Mouse (Mus musculus) erythroid progenitor cell, adult 5-6 weeks (primary cell): Measurements from ENCODE around the gene Agbl5. TPM values are rescaled to one million over a fixed set of nuclear protein-coding genes. Genes with fewer than 3 reads are reported as not detected.
"Not testable (repeated sequence)": the region's sequence is repeated elsewhere in the genome, so short reads cannot be mapped to it uniquely, and the experiment has no call there.

Experiments used
- ATAC-seq: replicated peaks from 2 replicates; pipeline ENCODE4 v1.8.0; 2016; ENCODE audit warnings: moderate number of reproducible peaks, mild to moderate bottlenecking, moderate TSS enrichment, inconsistent platforms; ENCODE audit not compliant: poor library complexity, low FRiP score, severe bottlenecking
- total RNA-seq, 2 experiments: library from RNA; stranded (forward) in 1 of 2; stranded (reverse) in 1 of 2; fragments of 150-400 nt in 1 of 2; fragments of 186-747, 209-891 nt in 1 of 2; gene quantifications; 2 replicates each; pipeline versions ENCODE4 v1.2.3 to v1.2.4; 2015 to 2017; ENCODE audit warnings: low replicate concordance in 2 of 2

Agbl5 gene
- total RNA-seq (2015; ENCODE audit: low replicate concordance) (3.4 and 3.6 TPM in 2 replicates), total RNA-seq (2017; ENCODE audit: low replicate concordance) (1.1 and 7.1 TPM in 2 replicates)

GRCm38 (mm10) chr5:30888337-30889087 lies at the start of gene Agbl5:
Agbl5 (plus strand) TSS chr5:30888694.
- ATAC-seq, result peak; percentile 59

- no peak for ATAC-seq
These were observed 48.8 kb upstream of the Agbl5 start for GRCm38 (mm10) chr5:30839731-30840130.

- ATAC-seq, result no peak
These were observed 46.6 kb upstream of the Agbl5 start for GRCm38 (mm10) chr5:30841896-30842295.

- ATAC-seq, result no peak
These were observed 38.5 kb upstream of the Agbl5 start for GRCm38 (mm10) chr5:30849891-30850555.

GRCm38 (mm10) chr5:30850556-30850925 lies 38.0 kb upstream of the Agbl5 start:
- no peak for ATAC-seq

GRCm38 (mm10) chr5:30853522-30853921 lies 35.0 kb upstream of the Agbl5 start:
- no peak for ATAC-seq

- ATAC-seq, result no peak
These were observed 32.8 kb upstream of the Agbl5 start for GRCm38 (mm10) chr5:30855674-30856073.

GRCm38 (mm10) chr5:30856124-30856523 lies 32.4 kb upstream of the Agbl5 start:
- no peak for ATAC-seq

- ATAC-seq, result peak; percentile 28
These were observed 24.6 kb upstream of the Agbl5 start for GRCm38 (mm10) chr5:30863852-30864251.

GRCm38 (mm10) chr5:30864322-30864721 lies 24.2 kb upstream of the Agbl5 start:
- ATAC-seq, result no peak

GRCm38 (mm10) chr5:30866871-30867270 lies 21.6 kb upstream of the Agbl5 start:
- ATAC-seq, result no peak

GRCm38 (mm10) chr5:30867712-30868111 lies 20.8 kb upstream of the Agbl5 start, which contains the start of gene Tmem214:
Tmem214 (plus strand) TSS chr5:30868012.
- ATAC-seq, result no peak

GRCm38 (mm10) chr5:30868981-30869380 lies 19.5 kb upstream of the Agbl5 start:
- no peak for ATAC-seq

- peak; percentile 95 for ATAC-seq
These were observed 18.9 kb upstream of the Agbl5 start for GRCm38 (mm10) chr5:30869405-30870130.

GRCm38 (mm10) chr5:30870131-30870406 lies 18.4 kb upstream of the Agbl5 start:
- no peak for ATAC-seq

- no peak for ATAC-seq
These were observed 15.9 kb upstream of the Agbl5 start for GRCm38 (mm10) chr5:30872574-30872973.

GRCm38 (mm10) chr5:30874365-30874764 lies 14.1 kb upstream of the Agbl5 start:
- no peak for ATAC-seq

- ATAC-seq, result no peak
These were observed 9.9 kb upstream of the Agbl5 start for GRCm38 (mm10) chr5:30878616-30879015.

GRCm38 (mm10) chr5:30879347-30879943 lies 9.0 kb upstream of the Agbl5 start:
- no peak for ATAC-seq

- ATAC-seq, result not testable (repeated sequence)
These were observed 6.7 kb upstream of the Agbl5 start for GRCm38 (mm10) chr5:30881839-30882238.
